Mouse (Mus musculus): ENCODE results near the gene Gm49601. TPM values are rescaled to one million over a fixed set of nuclear protein-coding genes. Genes with fewer than 3 reads are reported as not detected.

Gene Gm49601
- polyA plus RNA-seq, 1 experiment: not detected

GRCm38 (mm10) chr16:18636804-18637203, 10.6 kb upstream of the Gm49601 start:
- Histone ChIP-seq H3K4me3 (ENCODE audit: insufficient read depth, low read depth, low read length) (no peak overlapping the region), H3K4me1 (ENCODE audit: control insufficient read depth, insufficient read depth, insufficient read length, low read length) (no peaks in the 10 kb centered on the region)

GRCm38 (mm10) chr16:18636401-18636800, 10.2 kb upstream of the Gm49601 start:
- no peaks in the 10 kb centered on the region for H3K4me1 ChIP-seq (ENCODE audit: control insufficient read depth, insufficient read depth, insufficient read length, low read length)
- H3K4me3 ChIP-seq (ENCODE audit: insufficient read depth, low read depth, low read length): no peak overlapping the region
- H3K27ac ChIP-seq (replicated peaks; ENCODE audit: low read depth, low read length): no peak overlapping the region

More at GRCm38 (mm10) chr16:18636804-18637203, 10.6 kb upstream of the Gm49601 start:
- H3K27ac ChIP-seq (replicated peaks; ENCODE audit: low read depth, low read length): no peak overlapping the region

GRCm38 (mm10) chr16:18633333-18633732, 7.1 kb upstream of the Gm49601 start:
- Histone ChIP-seq H3K4me1 (ENCODE audit: control insufficient read depth, insufficient read depth, insufficient read length, low read length) (no peaks in the 10 kb centered on the region), H3K4me3 (ENCODE audit: insufficient read depth, low read depth, low read length) (no peak overlapping the region), H3K27ac (replicated peaks; ENCODE audit: low read depth, low read length) (no peak overlapping the region)

- Histone ChIP-seq H3K4me3 (ENCODE audit: insufficient read depth, low read depth, low read length) (no peak overlapping the region), H3K4me1 (ENCODE audit: control insufficient read depth, insufficient read depth, insufficient read length, low read length) (no peaks in the 10 kb centered on the region), H3K27ac (replicated peaks; ENCODE audit: low read depth, low read length) (no peak overlapping the region)
These were observed 6.6 kb upstream of the Gm49601 start for GRCm38 (mm10) chr16:18632816-18633215.

GRCm38 (mm10) chr16:18632059-18632458, 5.8 kb upstream of the Gm49601 start:
- no peak overlapping the region for H3K27ac ChIP-seq (replicated peaks; ENCODE audit: low read depth, low read length)
- no peaks in the 10 kb centered on the region for H3K4me1 ChIP-seq (ENCODE audit: control insufficient read depth, insufficient read depth, insufficient read length, low read length)
- H3K4me3 ChIP-seq (ENCODE audit: insufficient read depth, low read depth, low read length): no peak overlapping the region

GRCm38 (mm10) chr16:18631141-18631540, 4.9 kb upstream of the Gm49601 start:
- Histone ChIP-seq H3K27ac (replicated peaks; ENCODE audit: low read depth, low read length) (no peak overlapping the region), H3K4me1 (ENCODE audit: control insufficient read depth, insufficient read depth, insufficient read length, low read length) (no peaks in the 10 kb centered on the region), H3K4me3 (ENCODE audit: insufficient read depth, low read depth, low read length) (no peak overlapping the region)

- peak overlapping the region; percentile 68 for H3K4me3 ChIP-seq (ENCODE audit: insufficient read depth, low read depth, low read length)
- no peaks in the 10 kb centered on the region for H3K4me1 ChIP-seq (ENCODE audit: control insufficient read depth, insufficient read depth, insufficient read length, low read length)
- no peak overlapping the region for H3K27ac ChIP-seq (replicated peaks; ENCODE audit: low read depth, low read length)
These were observed 4.1 kb upstream of the Gm49601 start for GRCm38 (mm10) chr16:18630291-18630690.

- H3K4me3 ChIP-seq (ENCODE audit: insufficient read depth, low read depth, low read length): peak within 1 kb of the TSS; percentile 68
- H3K27ac ChIP-seq (replicated peaks; ENCODE audit: low read depth, low read length): no peak within 1 kb of the TSS
- H3K4me1 ChIP-seq (ENCODE audit: control insufficient read depth, insufficient read depth, insufficient read length, low read length): no peaks in the 10 kb centered on the region
These were observed 3.4 kb upstream of the Gm49601 start, which contains the start of gene Sept5 for GRCm38 (mm10) chr16:18629390-18630231. Gene Sept5 (minus strand): TSS chr16:18629954.

GRCm38 (mm10) chr16:18628948-18629340, 2.7 kb upstream of the Gm49601 start:
- H3K4me3 ChIP-seq (ENCODE audit: insufficient read depth, low read depth, low read length): peak overlapping the region; percentile 68
- no peak overlapping the region for H3K27ac ChIP-seq (replicated peaks; ENCODE audit: low read depth, low read length)
- no peaks in the 10 kb centered on the region for H3K4me1 ChIP-seq (ENCODE audit: control insufficient read depth, insufficient read depth, insufficient read length, low read length)

GRCm38 (mm10) chr16:18628206-18628947, 2.1 kb upstream of the Gm49601 start:
- Histone ChIP-seq H3K27ac (replicated peaks; ENCODE audit: low read depth, low read length) (no peak overlapping the region), H3K4me3 (ENCODE audit: insufficient read depth, low read depth, low read length) (peak overlapping the region; percentile 12; the same call in 1 of the 2 replicates), H3K4me1 (ENCODE audit: control insufficient read depth, insufficient read depth, insufficient read length, low read length) (no peaks in the 10 kb centered on the region)

GRCm38 (mm10) chr16:18627163-18627562, 936 bp upstream of the Gm49601 start:
- Histone ChIP-seq H3K4me3 (ENCODE audit: insufficient read depth, low read depth, low read length) (no peak overlapping the region), H3K4me1 (ENCODE audit: control insufficient read depth, insufficient read depth, insufficient read length, low read length) (no peaks in the 10 kb centered on the region), H3K27ac (replicated peaks; ENCODE audit: low read depth, low read length) (no peak overlapping the region)

GRCm38 (mm10) chr16:18625791-18626311, 376 bp downstream of the Gm49601 start:
- Histone ChIP-seq H3K27ac (replicated peaks; ENCODE audit: low read depth, low read length) (no peak overlapping the region), H3K4me1 (ENCODE audit: control insufficient read depth, insufficient read depth, insufficient read length, low read length) (no peaks in the 10 kb centered on the region)

GRCm38 (mm10) chr16:18625097-18625496, 1.1 kb downstream of the Gm49601 start:
- no peaks in the 10 kb centered on the region for H3K4me1 ChIP-seq (ENCODE audit: control insufficient read depth, insufficient read depth, insufficient read length, low read length)
- no peak overlapping the region for H3K4me3 ChIP-seq (ENCODE audit: insufficient read depth, low read depth, low read length)
- no peak overlapping the region for H3K27ac ChIP-seq (replicated peaks; ENCODE audit: low read depth, low read length)

More at GRCm38 (mm10) chr16:18625791-18626311, 376 bp downstream of the Gm49601 start:
- peak overlapping the region; percentile 55 for H3K4me3 ChIP-seq (ENCODE audit: insufficient read depth, low read depth, low read length)

GRCm38 (mm10) chr16:18624641-18625040, 1.6 kb downstream of the Gm49601 start:
- Histone ChIP-seq H3K4me3 (ENCODE audit: insufficient read depth, low read depth, low read length) (no peak overlapping the region), H3K27ac (replicated peaks; ENCODE audit: low read depth, low read length) (no peak overlapping the region), H3K4me1 (ENCODE audit: control insufficient read depth, insufficient read depth, insufficient read length, low read length) (no peaks in the 10 kb centered on the region)

- H3K4me3 ChIP-seq (ENCODE audit: insufficient read depth, low read depth, low read length): no peak overlapping the region
- no peak overlapping the region for H3K27ac ChIP-seq (replicated peaks; ENCODE audit: low read depth, low read length)
- H3K4me1 ChIP-seq (ENCODE audit: control insufficient read depth, insufficient read depth, insufficient read length, low read length): no peaks in the 10 kb centered on the region
These were observed 2.3 kb downstream of the Gm49601 start for GRCm38 (mm10) chr16:18623751-18624540.

Data from brown adipose tissue, adult 24 weeks (tissue).